Mouse (Mus musculus) liver, adult 2 months (tissue): Measurements from ENCODE around the gene Cnbd2. TPM values are rescaled to one million over a fixed set of nuclear protein-coding genes. Genes with fewer than 3 reads are reported as not detected.

Source experiments
- DNase-seq: peaks from one replicate; pipeline ENCODE4 v3.0.0-alpha.2; 2011; ENCODE audit warnings: low read depth, low spot score; ENCODE audit errors: extremely low read depth
- H3K27ac ChIP-seq: fragments of 200-500 bp; replicated peaks from 2 replicates; pipeline ENCODE4 v1.5.1; 2012; ENCODE audit warnings: low read depth, mild to moderate bottlenecking, control low read depth, inconsistent platforms, low read length; ENCODE audit not compliant: insufficient read depth
- H3K27me3 ChIP-seq: fragments of 200-500 bp; 2 replicates; pipeline ENCODE4 v1.6.1; 2012; ENCODE audit warnings: mild to moderate bottlenecking, moderate library complexity, low read length, inconsistent platforms; ENCODE audit not compliant: control insufficient read depth, insufficient read depth
- H3K36me3 ChIP-seq: fragments of 200-500 bp; 2 replicates; pipeline ENCODE4 v1.6.1; 2012; ENCODE audit warnings: low read length, inconsistent platforms; ENCODE audit not compliant: control insufficient read depth, insufficient read depth
- H3K4me1 ChIP-seq: fragments of 200-500 bp; 2 replicates; pipeline ENCODE4 v1.6.1; 2011; ENCODE audit warnings: low read length; ENCODE audit not compliant: control insufficient read depth, insufficient read depth
- H3K4me3 ChIP-seq: fragments of 200-500 bp; 2 replicates; pipeline ENCODE4 v1.5.1; 2011; ENCODE audit warnings: low read depth, mild to moderate bottlenecking, control low read depth, low read length, moderate library complexity; ENCODE audit not compliant: insufficient read depth
- H3K79me2 ChIP-seq: fragments of 200-500 bp; 2 replicates; pipeline ENCODE4 v1.6.1; 2012; ENCODE audit warnings: inconsistent platforms, mild to moderate bottlenecking, low read length, moderate library complexity; ENCODE audit not compliant: control insufficient read depth, insufficient read depth
- H3K9ac ChIP-seq: fragments of 200-500 bp; 2 replicates; pipeline ENCODE4 v1.6.1; 2012; ENCODE audit warnings: low read depth, mild to moderate bottlenecking, control low read depth, inconsistent platforms, low read length
- CTCF ChIP-seq: fragments of 200-500 bp; IDR thresholded peaks from 2 replicates; pipeline ENCODE4 v1.5.1; 2011; ENCODE audit warnings: low read depth, low read length, control low read depth
- POLR2A ChIP-seq: fragments of 200-500 bp; IDR thresholded peaks from 2 replicates; pipeline ENCODE4 v1.6.1; 2011; ENCODE audit warnings: low read length, control low read depth; ENCODE audit not compliant: insufficient read depth; ENCODE audit errors: extremely low read depth
- WGBS: fragments of 180-500 bp; shearing (Covaris S2); methylation state at CpG from one replicate; pipeline ENCODE4 v1.1.7; 2018; 5-methylcytosine and 5-hydroxymethylcytosine counted together
- polyA plus RNA-seq: library from polyadenylated mRNA; depleted of rRNA; stranded (reverse); fragments of >200 nt; gene quantifications from 2 replicates; pipeline ENCODE4 v1.2.3, GENCODE M21; 2012
- total RNA-seq: library from RNA; depleted of rRNA; stranded (reverse); fragments of >200 nt; gene quantifications from 2 replicates; pipeline ENCODE4 v1.2.3, GENCODE M21; 2014

Cnbd2 gene
- total and polyA plus RNA-seq, 2 experiments, result 0.40 to 1.0 TPM

- H3K27ac ChIP-seq, result no peak overlapping the region
Measured at GRCm38 (mm10) chr2:156295601-156296063, 16.5 kb upstream of the Cnbd2 start.

GRCm38 (mm10) chr2:156296190-156296589 lies 15.9 kb upstream of the Cnbd2 start:
- Histone ChIP-seq H3K4me1 (no peaks in the 10 kb centered on the region), H3K4me3 (no peak overlapping the region), H3K27me3 (no peaks in the 10 kb centered on the region), H3K36me3 (peaks cover 23% of the 10 kb centered on the region), H3K9ac (no peak overlapping the region), H3K27ac (no peak overlapping the region), H3K79me2 (no peaks in the 10 kb centered on the region)
- no peak for TF ChIP-seq POLR2A
- TF ChIP-seq CTCF, result no peak
- 70% methylated on average over 3 of the region's 3 CpGs for WGBS
- DNase-seq, result no peak

More at GRCm38 (mm10) chr2:156295601-156296063, 16.5 kb upstream of the Cnbd2 start:
- Histone ChIP-seq H3K4me1 (no peaks in the 10 kb centered on the region), H3K36me3 (peaks cover 19% of the 10 kb centered on the region), H3K9ac (no peak overlapping the region), H3K4me3 (no peak overlapping the region), H3K79me2 (no peaks in the 10 kb centered on the region), H3K27me3 (no peaks in the 10 kb centered on the region)
- 24% methylated on average over 2 of the region's 2 CpGs for WGBS
- DNase-seq, result peak; percentile 67
- TF ChIP-seq CTCF (no peak), POLR2A (no peak)

GRCm38 (mm10) chr2:156297653-156298052 lies 14.4 kb upstream of the Cnbd2 start:
- no peak overlapping the region for H3K4me3 ChIP-seq
- no peak for DNase-seq
- H3K79me2 ChIP-seq, result no peaks in the 10 kb centered on the region
- H3K4me1 ChIP-seq, result no peaks in the 10 kb centered on the region
- H3K9ac ChIP-seq, result no peak overlapping the region
- no peaks in the 10 kb centered on the region for H3K27me3 ChIP-seq
- 71% methylated on average over 3 of the region's 3 CpGs for WGBS
- no peak for TF ChIP-seq CTCF
- TF ChIP-seq POLR2A, result no peak
- H3K36me3 ChIP-seq, result peaks cover 23% of the 10 kb centered on the region
- no peak overlapping the region for H3K27ac ChIP-seq

- no peaks in the 10 kb centered on the region for H3K4me1 ChIP-seq
- H3K9ac ChIP-seq, result no peak overlapping the region
- H3K27ac ChIP-seq, result no peak overlapping the region
- no peak for DNase-seq
- 91% methylated on average over 7 of the region's 7 CpGs for WGBS
- peaks cover 26% of the 10 kb centered on the region for H3K36me3 ChIP-seq
- H3K27me3 ChIP-seq, result no peaks in the 10 kb centered on the region
- no peak for TF ChIP-seq CTCF
- TF ChIP-seq POLR2A, result no peak
- no peak overlapping the region for H3K4me3 ChIP-seq
- no peaks in the 10 kb centered on the region for H3K79me2 ChIP-seq
Measured at GRCm38 (mm10) chr2:156298458-156298857, 13.6 kb upstream of the Cnbd2 start.

GRCm38 (mm10) chr2:156302063-156302462 lies 10.0 kb upstream of the Cnbd2 start:
- Histone ChIP-seq H3K9ac (no peak overlapping the region), H3K4me3 (no peak overlapping the region), H3K27ac (no peak overlapping the region), H3K79me2 (no peaks in the 10 kb centered on the region), H3K4me1 (0 out of 2 replicates have a peak, but pooled peaks cover 3% of the 10 kb centered on the region), H3K36me3 (peaks cover 29% of the 10 kb centered on the region), H3K27me3 (no peaks in the 10 kb centered on the region)
- TF ChIP-seq POLR2A, result no peak
- no peak for TF ChIP-seq CTCF
- no peak for DNase-seq
- WGBS, result 90% methylated on average over 4 of the region's 4 CpGs

GRCm38 (mm10) chr2:156304351-156304750 lies 7.7 kb upstream of the Cnbd2 start:
- 96% methylated on average over 4 of the region's 4 CpGs for WGBS
- Histone ChIP-seq H3K27ac (no peak overlapping the region), H3K79me2 (no peaks in the 10 kb centered on the region), H3K36me3 (peaks cover 24% of the 10 kb centered on the region), H3K27me3 (no peaks in the 10 kb centered on the region), H3K9ac (no peak overlapping the region), H3K4me1 (peaks cover 10% of the 10 kb centered on the region), H3K4me3 (no peak overlapping the region)
- no peak for DNase-seq
- TF ChIP-seq POLR2A (no peak), CTCF (no peak)

GRCm38 (mm10) chr2:156305818-156306217 lies 6.3 kb upstream of the Cnbd2 start:
- Histone ChIP-seq H3K79me2 (no peaks in the 10 kb centered on the region), H3K9ac (no peak overlapping the region), H3K27me3 (no peaks in the 10 kb centered on the region), H3K36me3 (peaks cover 15% of the 10 kb centered on the region), H3K4me3 (no peak overlapping the region), H3K4me1 (peaks cover 10% of the 10 kb centered on the region), H3K27ac (no peak overlapping the region)
- peak; percentile 16 for DNase-seq
- TF ChIP-seq POLR2A (no peak), CTCF (peak; percentile 36)
- WGBS, result 93% methylated on average over 2 of the region's 2 CpGs
